Mouse (Mus musculus): ENCODE data around the gene Olfr591.
"Not testable (repeated sequence)": the region's sequence is repeated elsewhere in the genome, so short reads cannot be mapped to it uniquely, and the experiment has no call there.

The Olfr591 gene

DNA sequence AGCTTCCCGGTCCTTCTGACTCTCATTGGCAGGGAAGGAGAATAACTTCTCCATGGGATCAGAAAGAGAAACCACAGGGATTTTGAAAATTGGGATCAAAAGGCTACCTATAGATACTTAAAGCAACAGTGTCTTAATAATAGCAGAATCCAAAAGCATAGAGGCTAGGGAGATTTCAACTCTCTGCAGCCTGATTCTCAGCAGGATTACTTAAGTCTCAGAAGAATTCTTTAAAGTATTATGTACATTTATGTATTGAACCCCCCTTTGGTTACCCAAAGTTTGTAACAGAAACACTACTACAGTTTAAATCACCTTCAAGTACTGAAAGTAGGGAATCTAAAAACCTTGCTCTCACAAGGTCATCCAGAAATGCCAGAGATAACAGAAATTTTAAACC is at the start of gene Olfr591:
Gene Olfr591 (minus strand): TSS at position 101 of the 400 bp plus-strand sequence.
- DNase-seq: no peak

DNA sequence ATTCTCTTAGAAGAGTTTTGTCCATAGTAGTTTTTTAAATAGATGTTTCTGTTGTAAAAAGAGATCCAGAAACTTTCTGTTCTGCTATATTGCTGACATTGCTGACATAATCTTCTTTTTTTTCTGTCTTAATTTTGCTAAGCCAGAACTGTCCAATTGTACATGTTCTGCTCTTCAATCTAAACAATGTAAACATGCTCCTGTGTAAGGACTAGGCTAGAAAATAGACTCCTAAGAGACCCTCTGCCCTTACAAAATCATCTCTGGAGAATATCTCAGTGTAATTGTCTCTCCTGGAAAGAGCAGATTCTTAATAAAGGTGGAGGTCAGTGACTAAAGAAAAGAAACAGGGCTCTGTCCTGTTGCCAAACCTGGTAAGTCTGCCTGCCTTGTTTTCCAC is 38.6 kb upstream of the Olfr591 start, which contains the start of gene Olfr594:
Gene Olfr594 (plus strand): TSS at position 301 of the 400 bp plus-strand sequence.
- DNase-seq: no peak

DNA sequence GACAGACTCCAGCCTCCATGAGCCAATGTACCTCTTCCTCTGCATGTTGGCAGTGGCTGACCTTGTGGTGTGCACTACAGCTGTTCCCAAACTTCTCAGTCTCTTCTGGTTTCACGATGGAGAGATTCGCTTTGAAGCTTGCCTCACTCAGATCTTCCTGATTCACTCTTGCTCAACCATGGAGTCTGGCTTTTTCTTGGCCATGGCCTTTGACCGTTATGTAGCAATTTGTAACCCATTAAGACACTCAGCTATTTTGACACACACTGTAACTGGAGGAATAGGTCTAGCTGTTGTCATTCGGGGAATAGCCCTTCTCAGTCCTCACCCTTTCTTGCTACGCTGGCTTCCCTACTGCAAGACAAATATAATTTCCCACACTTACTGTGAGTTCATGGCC is 33.9 kb upstream of the Olfr591 start:
- not testable (repeated sequence) for DNase-seq

GRCm38 (mm10) chr7:103211562-103211961 is 33.4 kb upstream of the Olfr591 start, which contains the start of gene Olfr593:
Gene Olfr593, plus strand, starts transcription at chr7:103211862.
- DNase-seq: no peak

DNA sequence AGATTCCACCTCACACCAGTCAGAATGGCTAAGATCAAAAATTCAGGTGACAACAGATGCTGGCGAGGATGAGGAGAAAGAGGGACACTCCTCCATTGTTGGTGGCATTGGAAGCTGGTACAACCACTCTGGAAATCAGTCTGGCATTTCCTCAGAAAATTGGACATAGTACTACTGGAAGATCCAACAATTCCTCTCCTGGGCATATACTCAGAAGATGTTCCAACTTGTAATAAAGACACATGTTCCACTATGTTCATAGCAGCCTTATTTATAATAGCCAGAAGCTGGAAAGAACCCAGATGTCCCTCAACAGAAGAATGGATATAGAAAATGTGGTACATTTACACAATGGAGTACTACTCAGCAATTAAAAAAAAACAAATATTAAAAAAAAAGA is 6.4 kb upstream of the Olfr591 start, which contains the start of gene Olfr592:
Gene Olfr592 (plus strand): TSS at position 301 of the 400 bp plus-strand sequence.
- not testable (repeated sequence) for DNase-seq

- DNase-seq: no peak
Observed at GRCm38 (mm10) chr7:103169697-103170096, 8.4 kb downstream of the Olfr591 start.

DNA sequence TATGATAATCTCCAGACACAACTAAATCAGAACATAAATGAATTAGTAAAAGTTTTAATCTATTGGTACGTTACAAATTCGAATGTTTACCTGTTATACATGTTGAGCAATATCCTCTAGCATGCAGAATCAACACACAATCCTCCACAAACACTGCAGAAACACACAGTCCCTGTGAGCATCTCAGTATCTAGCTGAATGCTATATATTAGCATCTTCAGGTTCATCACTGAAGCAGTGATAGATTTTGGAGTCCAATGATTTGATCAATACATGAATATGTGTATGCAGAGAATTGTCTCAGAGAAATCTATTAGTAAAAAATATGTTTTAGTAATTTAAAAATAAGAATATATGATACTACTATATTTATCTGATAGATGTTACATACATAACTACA is 21.9 kb downstream of the Olfr591 start, which contains the start of gene Olfr589:
Gene Olfr589 (minus strand): TSS at position 101 of the 400 bp plus-strand sequence.
- no peak for DNase-seq

DNA sequence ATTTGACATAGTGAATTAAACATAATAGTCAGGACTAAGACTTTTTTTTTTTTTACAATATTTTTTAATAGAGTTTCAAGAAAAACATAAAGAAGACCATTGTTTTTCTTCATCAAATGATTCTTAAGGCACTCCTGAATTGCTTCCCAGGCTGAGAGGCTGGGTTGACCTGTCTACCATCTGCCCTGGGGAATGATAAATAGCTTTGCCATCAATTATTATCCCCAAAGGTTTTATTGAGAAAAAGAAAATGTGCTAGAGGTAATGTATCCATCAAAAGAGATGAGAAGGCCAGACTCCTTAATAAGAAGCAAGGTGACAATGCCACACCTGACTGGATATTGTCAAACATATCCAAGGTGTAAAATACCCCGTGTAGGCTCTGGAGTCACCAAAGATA is 37.6 kb downstream of the Olfr591 start, which contains the start of gene Olfr588-ps1:
Gene Olfr588-ps1 (plus strand): TSS at position 301 of the 400 bp plus-strand sequence.
- no peak for DNase-seq

DNA sequence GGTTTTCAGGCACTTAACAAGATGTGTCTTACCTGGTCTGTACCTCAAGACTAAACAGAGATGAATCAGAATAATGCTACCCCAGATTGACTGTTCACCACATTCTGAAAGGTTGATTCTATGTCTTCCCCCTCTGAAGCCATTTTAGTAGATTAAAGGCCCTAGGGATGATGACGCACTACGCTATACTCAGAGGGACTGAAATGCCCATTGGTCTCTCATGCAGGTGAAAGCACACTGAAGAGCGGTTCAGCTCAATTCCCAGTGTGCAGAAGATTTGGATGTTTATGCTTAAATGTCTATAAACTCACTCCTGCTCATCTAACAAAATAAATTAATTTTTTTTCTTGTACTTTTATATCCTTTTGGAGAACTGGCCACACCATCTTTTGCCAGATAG is 52.6 kb downstream of the Olfr591 start, which contains the start of gene Olfr586:
Gene Olfr586 (minus strand): TSS at position 101 of the 400 bp plus-strand sequence.
- no peak for DNase-seq

- no peak for DNase-seq
Observed at GRCm38 (mm10) chr7:103119406-103119805, 58.7 kb downstream of the Olfr591 start.
